Mouse (Mus musculus): ENCODE data around the gene Srgap3.

DNA sequence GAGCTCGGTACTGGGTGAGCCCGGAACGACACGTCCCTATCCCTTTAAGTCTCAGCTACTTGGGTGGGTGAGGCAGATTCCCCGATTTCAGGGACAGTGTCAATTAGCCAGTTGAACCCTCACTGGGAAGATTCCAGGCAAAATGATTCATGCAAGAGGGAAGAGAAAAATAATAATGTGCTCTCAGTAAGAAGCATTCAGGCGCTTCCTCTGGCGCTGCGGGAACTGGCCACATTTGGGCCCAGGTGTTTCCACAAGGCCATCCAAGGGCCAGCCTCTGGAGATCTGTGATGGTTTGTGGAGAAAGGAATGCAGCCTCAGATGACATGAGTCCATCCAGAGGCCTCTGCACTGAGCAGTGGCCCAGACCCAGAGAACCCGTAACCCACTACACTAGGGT, 100.2 kb downstream of the Srgap3 start:
- no peak for TF ChIP-seq CTCF (IDR thresholded peaks at IDR 0.05; ENCODE audit: insufficient read depth, low read depth, low read length)
- no peak for TF ChIP-seq POLR2A (IDR thresholded peaks at IDR 0.05; ENCODE audit: insufficient read depth, low read depth, low read length)
